Mouse (Mus musculus) telencephalon, adult 2 months (tissue): Measurements from ENCODE around the gene Ercc8.
A peak's percentile ranks its signal among the peaks of the same experiment; 100 is the strongest.

Source experiments
- DNase-seq: peaks from one replicate; pipeline ENCODE4 v3.0.0-alpha.2; 2011; ENCODE audit warnings: low read depth, low spot score

Ercc8 gene

GRCm38 (mm10) chr13:108158465-108159240 lies at the start of gene Ercc8, which contains the start of gene Ndufaf2:
Gene Ercc8, plus strand, starts transcription at chr13:108158731.
Gene Ndufaf2, minus strand, starts transcription at chr13:108158623.
- peak; percentile 89 for DNase-seq

GRCm38 (mm10) chr13:108110929-108111328 lies 47.6 kb upstream of the Ercc8 start:
- DNase-seq = no peak

GRCm38 (mm10) chr13:108113536-108113935 lies 45.0 kb upstream of the Ercc8 start:
- no peak for DNase-seq

GRCm38 (mm10) chr13:108114257-108114656 lies 44.3 kb upstream of the Ercc8 start:
- DNase-seq = no peak

GRCm38 (mm10) chr13:108117654-108118053 lies 40.9 kb upstream of the Ercc8 start:
- no peak for DNase-seq

GRCm38 (mm10) chr13:108118188-108118587 lies 40.3 kb upstream of the Ercc8 start:
- DNase-seq = no peak

GRCm38 (mm10) chr13:108119411-108120310 lies 38.9 kb upstream of the Ercc8 start:
- DNase-seq = no peak

GRCm38 (mm10) chr13:108123109-108123723 lies 35.3 kb upstream of the Ercc8 start:
- DNase-seq = no peak

GRCm38 (mm10) chr13:108124096-108124495 lies 34.4 kb upstream of the Ercc8 start:
- no peak for DNase-seq

GRCm38 (mm10) chr13:108126246-108126645 lies 32.3 kb upstream of the Ercc8 start:
- no peak for DNase-seq

- DNase-seq = no peak
Measured at GRCm38 (mm10) chr13:108127130-108127529, 31.4 kb upstream of the Ercc8 start.

GRCm38 (mm10) chr13:108127883-108128282 lies 30.6 kb upstream of the Ercc8 start:
- DNase-seq = no peak

GRCm38 (mm10) chr13:108129070-108129469 lies 29.5 kb upstream of the Ercc8 start:
- no peak for DNase-seq

- peak; percentile 70 for DNase-seq
Measured at GRCm38 (mm10) chr13:108130737-108131136, 27.8 kb upstream of the Ercc8 start.

- no peak for DNase-seq
Measured at GRCm38 (mm10) chr13:108132031-108132819, 26.3 kb upstream of the Ercc8 start.

- DNase-seq = no peak
Measured at GRCm38 (mm10) chr13:108135617-108136016, 22.9 kb upstream of the Ercc8 start.

GRCm38 (mm10) chr13:108138403-108138977 lies 20.0 kb upstream of the Ercc8 start:
- no peak for DNase-seq

- DNase-seq = no peak
Measured at GRCm38 (mm10) chr13:108144086-108144485, 14.4 kb upstream of the Ercc8 start.

- DNase-seq = no peak
Measured at GRCm38 (mm10) chr13:108151782-108152181, 6.7 kb upstream of the Ercc8 start.

- DNase-seq = peak; percentile 61
Measured at GRCm38 (mm10) chr13:108152650-108153372, 5.7 kb upstream of the Ercc8 start.
